Mouse (Mus musculus) gastrocnemius, postnatal 25 days (tissue): ENCODE results near the gene Mtfr2. TPM values are rescaled to one million over a fixed set of nuclear protein-coding genes. Genes with fewer than 3 reads are reported as not detected.

Experiments
- DNase-seq: peaks from one replicate; pipeline ENCODE4 v3.0.0; 2022
- long read RNA-seq, 2 experiments: library from polyadenylated mRNA; stranded (forward); transcript quantifications; one replicate each; pipeline ENCODE4 v2.0.0; 2021
- total RNA-seq, 2 experiments: library from RNA; stranded (reverse); gene quantifications; 1 replicate in 1 of 2; 2 replicates in 1 of 2; pipeline ENCODE4 v1.2.3; 2021

The Mtfr2 gene
- total RNA-seq = not detected
- long read RNA-seq, experiment 1 = 0 reads
- long read RNA-seq, experiment 2 = 0 reads

DNA sequence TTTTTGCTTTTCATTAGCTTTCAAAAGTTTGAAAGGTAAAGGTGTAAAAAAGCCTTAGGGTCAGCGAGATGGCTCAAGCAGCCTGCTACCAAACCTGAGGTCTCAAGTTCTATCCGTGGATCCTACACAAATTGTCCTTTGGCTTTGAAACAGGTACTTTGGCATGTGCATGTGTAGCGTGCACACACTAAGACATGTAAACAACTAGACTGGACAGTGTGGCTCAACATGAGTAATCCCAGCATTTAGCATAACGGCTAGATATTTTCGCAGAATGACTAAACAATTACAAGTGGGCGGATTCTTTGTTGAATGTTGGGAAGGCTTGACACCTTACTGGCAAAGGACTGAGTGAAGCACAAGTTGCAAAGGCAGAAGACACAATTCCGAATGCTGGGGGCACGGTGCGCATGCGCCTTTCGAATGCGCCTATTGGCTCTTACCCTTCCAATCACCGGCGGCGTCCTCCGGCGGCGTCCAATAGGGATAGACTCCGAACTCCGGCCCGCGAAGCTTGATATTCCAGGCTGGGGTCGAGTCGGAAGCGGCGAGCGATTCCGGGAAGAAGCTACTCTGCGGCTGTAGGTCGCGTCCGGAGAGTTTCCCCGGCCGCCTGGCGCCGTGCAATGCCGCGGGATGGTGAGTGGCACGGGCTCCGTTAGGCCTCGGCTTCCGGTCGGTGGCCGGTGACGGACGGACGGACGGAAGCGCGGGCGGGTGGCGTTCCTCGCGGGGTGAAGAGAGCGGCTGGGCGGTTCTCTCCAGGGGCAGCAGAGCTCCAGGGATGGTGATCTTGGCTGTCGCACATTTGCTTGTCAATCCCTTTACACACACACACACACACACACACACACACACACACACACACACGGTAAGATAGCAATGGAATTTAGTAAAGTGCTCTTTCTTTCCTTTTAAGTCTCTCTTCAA lies at the start of gene Mtfr2:
TSS of gene Mtfr2 (plus strand) at position 486 of the 930 bp plus-strand sequence.
- DNase-seq = peak; percentile 88

DNA sequence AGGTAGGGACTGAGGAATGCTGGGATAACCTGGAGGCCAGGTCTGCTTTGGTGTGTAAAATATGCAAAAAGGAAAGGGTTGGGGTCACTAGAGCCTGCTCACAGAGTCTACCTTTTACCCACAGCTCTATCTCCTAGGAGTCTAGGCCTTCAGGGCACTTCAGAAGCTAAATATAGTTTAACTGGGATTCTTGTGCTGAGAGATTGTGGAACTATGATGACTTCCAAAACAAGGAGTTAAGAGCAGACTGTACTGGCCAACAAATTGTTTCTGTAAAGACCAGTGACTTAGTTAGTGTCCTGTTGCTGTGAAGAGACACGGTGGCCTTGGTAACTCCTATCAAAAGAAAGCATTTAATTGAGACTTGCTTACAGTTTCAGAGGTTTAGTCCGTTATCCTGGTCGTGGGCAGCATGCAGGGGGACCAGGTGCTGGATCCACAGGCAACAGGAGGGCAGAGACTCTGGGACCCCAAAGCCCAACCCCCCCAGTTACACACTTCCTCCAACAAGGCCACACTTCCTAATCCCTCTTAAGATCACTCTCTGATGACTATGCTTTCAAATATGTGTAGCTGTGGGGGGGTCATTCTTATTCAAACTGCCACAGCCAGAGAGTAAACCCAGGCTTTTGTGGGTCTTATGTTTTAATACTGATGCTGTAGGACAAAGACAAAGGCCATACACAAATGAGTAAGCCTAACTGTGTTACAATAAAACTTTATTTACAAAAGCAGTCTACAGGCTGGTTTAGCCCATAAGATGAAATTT lies 49.2 kb upstream of the Mtfr2 start:
- no peak for DNase-seq

DNA sequence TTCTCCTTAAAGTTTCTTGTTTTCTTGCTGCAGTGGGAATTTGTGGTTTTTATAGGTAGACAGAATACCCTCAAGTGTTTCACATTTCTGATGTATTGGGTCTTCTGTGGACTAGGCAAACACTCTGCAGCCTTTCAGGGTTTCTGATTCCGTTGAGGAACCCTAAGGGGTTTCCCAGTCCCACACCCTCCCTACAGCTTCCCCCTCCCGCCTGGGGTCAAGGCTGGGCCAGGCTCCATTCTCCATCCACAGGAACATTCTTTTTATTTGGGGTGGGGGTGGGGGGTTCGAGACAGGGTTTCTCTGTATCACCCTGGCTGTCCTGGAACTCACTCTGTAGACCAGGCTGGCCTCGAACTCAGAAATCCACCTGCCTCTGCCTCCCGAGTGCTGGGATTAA lies 48.5 kb upstream of the Mtfr2 start:
- DNase-seq = no peak

DNA sequence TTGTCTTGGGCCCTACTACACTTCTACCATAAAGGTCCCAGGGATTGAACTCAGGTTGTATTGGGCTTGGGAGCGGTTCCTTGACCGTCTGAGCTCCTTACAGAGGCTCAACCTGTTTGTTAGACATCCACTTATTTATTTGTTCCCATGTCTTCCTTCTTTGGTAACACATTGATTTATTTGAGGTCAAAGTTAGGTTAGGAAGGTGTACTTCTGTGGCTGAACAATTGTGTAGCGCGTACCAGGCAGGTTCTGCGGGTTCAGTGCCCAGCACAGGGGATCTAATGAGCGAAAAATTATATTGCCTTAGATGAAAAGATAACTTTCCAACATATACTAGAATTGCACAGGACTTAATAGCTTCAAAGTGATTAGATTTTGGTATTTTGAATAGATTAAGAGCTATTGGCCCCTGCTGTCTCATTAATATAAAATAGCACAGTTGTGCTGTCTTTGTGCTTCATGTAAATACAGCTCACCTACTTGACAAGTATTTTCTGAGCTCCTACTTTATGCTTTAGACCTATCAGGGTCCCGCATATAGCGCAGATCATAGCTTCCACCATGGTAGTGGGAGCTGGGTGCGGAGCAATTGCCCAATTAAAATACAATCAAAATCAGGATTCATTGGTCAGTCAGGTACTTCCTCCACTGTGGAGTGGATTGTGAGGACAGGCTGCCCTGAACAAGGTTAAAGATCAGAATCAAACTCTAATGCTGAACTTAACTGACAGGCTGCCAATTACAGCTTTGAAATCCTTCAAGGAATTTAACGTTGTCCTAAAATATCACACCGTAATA lies 36.4 kb upstream of the Mtfr2 start:
- DNase-seq = no peak

DNA sequence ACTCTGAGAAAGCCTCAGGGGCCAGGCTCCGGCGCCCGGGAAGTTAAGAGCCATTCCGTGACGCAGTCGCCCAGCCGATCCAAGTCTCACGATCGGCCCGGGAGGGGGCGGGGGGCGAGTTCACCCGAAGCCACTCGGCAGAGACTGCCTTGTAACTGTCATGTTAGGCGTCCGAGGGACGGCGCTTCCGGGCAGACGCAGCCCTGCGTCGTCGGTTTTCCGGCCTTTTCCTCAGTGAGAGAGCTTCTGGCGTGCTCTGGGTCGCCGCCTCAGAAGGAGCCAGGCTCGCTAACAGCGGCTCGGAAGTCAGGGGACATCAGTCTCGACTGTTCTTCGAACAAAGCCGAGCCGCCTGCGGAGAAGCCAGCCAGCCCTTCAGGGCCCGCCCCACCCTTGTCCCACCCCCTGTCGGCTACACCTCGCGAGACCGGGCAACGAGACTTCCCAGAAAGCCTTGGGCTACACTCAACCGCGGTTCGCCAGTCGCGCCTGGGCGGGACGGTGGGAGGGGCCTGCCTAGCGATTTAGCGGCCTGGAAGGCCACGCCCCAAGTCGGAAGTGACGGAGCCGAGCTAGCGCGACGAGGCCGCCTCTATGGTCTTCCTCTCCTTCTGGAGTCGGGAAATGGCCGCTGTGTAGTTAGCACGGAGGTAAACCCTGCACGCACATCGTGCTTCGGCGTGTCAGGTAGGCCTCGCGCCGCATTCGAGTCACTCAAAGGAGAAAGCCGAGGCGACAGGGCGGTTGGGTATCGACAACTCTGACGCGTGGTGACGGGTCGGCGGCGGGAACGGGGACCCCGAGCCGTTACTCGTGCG lies 35.4 kb upstream of the Mtfr2 start, which contains the start of gene Bclaf1:
TSS of gene Bclaf1 (plus strand) at position 552 of the 818 bp plus-strand sequence.
- DNase-seq = peak; percentile 100

DNA sequence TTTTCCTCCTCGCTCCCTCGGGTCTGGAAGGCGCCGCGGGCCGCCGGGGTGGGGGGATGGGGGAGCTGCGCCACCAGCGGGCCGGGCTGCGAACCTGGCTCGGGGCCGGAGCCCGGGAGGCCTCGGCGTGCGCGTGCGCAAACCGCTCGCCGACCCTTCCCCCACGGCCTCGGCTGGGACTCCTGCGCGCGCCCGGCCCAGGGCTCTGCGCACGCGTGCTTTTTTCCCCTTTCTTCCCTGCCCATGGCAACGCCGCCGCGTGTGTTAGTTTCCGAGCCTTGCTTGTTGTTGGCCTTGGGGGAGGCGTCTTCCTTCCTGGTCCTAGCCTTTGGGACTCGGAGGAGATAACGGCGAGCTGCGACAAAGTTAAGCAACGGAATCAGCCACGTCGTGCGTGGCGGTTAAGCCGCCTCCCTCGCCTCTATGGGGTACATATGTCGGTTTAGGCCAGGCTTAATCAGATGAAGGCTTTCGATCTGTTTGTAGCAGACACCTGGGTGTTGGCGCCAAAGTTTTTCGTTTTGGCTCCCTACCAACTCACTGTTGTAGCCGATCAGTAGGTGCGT lies 34.8 kb upstream of the Mtfr2 start:
- peak; percentile 87 for DNase-seq

DNA sequence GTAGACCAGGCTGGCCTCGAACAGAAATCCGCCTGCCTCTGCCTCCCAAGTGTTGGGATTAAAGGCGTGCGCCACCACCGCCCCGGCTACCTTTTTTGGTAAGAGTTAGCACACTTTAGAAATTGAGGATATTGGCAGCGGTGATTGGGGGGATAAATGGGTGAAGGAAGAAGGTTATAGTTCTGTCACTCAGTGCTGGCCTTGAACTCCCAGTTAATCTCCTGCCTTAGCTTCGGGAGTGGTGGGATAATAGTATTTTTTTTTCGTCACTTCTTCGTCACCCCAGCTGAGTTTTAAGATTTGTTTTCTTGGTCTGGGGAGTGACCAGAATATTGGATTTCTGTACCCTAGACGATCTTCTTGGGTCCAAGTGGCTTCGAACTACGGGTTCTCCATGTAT lies 34.1 kb upstream of the Mtfr2 start:
- no peak for DNase-seq

DNA sequence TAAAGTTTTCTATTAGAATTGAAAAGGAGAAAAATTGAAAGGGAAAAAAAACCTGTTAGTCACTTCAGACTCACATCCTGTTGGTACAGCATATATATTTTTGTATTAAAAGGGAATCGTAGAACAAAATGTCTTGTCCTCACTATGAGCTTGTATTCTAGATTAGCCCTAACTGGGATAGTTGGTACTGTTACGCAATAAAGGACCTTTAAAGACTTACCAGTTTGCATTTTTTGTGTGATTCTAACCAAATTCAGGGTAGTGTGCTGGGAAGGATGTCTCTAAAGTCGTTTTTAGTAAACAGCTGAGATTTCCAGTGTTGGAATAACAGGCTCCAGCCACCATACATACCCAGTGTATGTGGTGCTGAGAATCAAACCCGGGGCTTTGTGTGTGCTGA lies 33.6 kb upstream of the Mtfr2 start:
- no peak for DNase-seq

DNA sequence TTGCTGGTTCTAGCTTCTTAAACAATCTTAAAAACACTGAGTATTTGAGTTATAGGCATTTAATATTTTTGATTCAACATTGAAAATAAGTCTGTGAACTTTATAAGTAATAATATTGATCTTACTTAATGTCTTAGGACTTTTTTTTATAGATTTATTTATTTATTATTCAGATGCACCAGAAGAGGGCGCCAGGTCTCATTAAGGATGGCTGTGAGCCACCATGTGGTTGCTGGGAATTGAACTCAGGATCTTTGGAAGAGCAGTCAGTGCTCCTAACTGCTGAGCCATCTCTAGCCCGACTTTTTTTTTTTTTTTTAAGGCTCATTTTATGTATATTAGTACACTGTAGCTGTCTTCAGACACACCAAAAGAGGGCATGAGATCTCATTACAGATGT lies 32.8 kb upstream of the Mtfr2 start:
- DNase-seq = no peak

DNA sequence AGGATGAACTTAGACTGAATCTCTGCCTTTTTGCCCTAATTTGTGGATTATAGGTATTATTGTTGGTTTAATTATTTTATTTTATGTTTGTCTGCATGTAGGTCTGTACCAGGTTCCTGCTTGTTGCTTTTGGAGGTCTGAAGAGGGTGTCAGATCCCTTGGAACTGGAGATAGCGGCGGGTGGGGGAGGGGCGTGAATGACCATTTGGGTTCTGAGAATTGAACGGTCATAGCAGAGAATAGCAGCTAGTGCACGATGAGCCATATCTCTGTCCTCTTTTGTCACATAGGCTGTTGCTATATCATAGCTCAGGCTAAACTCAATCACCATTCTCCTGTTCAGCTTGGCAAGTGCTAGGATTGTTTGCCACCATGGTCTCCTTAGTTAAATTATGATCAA lies 30.1 kb upstream of the Mtfr2 start:
- DNase-seq = no peak

DNA sequence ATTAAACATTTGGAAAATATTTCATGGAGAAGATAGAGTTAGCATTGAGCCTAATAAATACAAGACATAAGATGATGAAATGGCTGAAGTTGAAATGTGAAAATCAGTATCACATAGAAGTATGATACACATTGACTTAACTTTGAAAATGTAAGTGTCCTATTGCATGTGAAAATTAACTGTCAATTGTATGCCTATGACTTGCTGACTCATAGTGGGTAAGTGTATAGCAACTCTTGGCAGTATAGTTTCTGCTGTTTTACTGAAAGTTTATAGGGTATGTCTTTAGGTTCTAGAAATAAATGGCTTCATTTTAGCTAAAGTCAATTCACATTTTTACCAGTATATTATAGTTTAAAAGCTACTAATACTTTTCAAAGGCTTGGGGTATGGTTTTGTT lies 21.3 kb upstream of the Mtfr2 start:
- DNase-seq = no peak

DNA sequence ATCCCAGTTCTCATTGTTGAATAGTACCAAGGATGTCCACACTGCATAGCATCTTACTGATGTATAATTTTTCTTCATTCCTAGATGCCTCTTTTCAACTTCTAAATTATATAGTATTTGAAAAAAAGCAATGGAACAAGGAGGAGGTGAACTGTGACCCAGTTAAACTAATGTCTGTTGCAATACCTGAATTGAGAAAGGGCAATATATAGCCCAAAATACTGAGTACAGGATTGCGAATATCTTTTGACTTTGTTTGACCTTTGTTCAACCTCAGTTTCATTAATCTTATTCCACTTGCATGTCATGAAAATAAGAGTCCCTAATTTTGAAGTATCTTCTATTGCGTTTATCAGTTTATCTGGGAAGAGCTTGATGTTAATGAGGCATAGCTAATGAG lies 16.3 kb upstream of the Mtfr2 start:
- DNase-seq = no peak

DNA sequence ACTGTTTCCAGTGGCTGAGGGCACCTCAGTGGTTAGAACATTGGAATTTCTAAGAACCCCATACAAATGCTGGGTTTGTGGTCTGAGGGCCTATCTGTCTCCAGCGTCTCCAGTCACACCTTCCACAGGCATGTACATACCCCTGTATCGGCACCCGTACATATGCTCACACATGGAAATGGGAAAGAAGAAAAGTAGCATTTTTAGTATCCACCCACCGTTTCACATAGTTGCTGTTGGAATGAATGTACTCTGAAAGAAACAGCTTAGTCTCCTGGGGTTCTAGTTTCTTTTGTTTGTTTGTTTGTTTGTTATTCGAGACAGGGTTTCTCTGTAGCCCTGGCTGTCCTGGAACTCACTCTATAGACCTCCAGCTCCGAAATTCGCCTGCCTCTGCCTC lies 9.7 kb upstream of the Mtfr2 start:
- no peak for DNase-seq

DNA sequence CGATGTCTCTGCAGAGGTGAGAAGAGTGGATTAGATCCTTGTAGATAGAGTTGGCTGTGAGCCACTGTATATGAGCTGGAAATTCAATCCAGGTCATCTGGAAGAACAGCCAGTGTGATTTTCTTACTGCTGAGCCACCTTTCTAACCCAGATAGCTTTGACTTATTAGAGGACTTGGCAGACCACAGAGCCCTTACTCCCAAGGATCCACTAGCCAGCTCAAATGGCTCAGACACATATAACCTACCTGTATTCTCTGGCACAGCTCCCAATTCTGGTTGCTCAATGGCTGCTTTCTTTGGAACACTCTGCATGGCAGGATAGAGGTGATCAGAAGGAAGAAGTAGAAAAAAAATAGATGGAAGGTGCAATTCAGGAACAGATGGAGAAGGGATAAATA lies 1.8 kb upstream of the Mtfr2 start:
- peak; percentile 10 for DNase-seq

DNA sequence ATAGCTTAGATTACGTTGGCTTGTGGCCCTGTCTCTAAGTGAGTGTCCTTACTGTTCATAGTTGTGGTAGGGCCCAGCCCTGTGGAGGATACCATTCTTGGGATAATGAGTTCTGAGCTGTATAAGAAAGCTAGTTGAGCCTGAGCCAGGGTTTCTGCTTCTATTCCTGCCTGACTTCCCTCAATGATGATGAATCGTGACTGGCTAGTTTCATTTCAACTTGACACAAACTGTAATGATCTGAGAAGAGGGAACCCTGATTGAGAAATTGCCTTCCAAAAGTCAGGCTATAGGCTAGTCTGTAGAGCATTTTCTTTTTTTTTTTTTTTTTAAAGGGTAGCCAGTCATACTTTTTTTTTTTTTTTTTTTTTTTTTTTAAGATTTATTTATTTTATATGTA lies 1.3 kb downstream of the Mtfr2 start:
- no peak for DNase-seq

DNA sequence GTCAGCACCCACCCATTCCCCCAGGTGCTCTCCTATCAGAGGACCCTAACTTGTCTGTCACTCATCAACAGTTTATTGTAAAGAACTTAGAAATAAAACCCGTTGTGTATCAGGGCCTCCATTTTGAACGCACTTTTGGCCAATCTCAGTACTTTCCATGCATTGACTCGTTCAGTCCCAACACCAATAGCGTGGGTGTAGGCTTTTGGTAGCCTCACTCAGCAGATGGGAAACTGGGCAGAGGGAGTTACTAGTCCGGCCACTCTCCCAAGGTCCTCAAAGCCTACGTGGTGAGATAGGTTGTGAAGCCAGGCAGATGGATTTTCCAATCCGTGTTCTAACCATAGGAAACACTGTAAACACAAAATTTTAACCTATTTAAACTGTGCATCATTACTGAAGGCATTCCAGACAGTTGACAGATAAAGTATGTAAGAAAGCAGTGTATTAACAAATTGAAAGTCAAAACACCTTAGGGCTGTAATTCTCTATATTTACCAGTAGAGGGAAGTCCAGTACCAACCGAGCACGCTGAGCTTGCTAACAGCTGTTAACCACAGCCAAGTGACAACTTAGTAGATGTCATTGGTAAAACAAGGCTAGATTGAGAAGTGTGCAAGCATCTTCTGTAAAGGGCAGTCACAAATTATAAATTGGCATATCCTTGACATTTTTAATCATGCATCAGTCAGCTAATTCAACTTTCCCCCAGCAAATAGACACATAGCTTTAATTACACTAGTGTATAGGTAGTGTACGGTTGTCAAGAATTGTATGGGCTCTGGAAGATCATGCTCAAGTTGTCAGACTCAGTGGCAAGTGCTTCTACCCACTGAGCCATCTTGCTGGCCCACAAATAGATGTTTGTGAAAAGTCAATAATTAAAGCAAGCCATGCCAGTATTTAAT lies 14.2 kb downstream of the Mtfr2 start:
- no peak for DNase-seq

DNA sequence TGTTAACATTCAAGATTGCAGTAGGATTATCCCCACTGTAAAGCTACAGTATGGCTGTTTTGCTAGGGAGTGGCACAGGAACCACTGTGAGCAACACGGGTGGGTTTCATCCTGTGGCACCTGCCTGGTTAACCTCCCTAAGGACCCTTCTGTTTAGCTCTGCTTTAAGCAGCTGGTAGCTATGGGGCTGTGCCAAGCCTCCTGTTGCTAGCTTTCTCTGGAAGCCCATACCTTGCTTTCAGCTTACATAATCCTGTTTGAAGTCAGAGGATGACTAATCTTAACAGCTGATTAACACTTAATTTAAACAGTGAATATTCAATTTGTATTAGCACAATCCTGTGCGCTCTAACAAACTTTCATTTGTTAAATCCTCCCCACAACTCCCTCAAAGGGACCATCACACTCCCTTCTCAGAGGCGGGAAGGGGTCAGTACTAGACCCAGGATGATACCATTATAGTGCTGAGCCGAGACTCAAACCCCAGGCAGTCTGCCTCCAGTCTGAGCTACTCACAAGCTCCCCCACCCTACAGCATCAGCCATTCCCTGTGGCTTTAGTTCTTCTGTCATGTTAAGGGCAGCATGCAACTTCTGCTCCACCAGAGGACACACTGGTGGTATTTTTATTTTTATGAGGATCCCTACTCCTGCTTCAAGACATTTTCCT lies 15.0 kb downstream of the Mtfr2 start:
- DNase-seq = no peak

DNA sequence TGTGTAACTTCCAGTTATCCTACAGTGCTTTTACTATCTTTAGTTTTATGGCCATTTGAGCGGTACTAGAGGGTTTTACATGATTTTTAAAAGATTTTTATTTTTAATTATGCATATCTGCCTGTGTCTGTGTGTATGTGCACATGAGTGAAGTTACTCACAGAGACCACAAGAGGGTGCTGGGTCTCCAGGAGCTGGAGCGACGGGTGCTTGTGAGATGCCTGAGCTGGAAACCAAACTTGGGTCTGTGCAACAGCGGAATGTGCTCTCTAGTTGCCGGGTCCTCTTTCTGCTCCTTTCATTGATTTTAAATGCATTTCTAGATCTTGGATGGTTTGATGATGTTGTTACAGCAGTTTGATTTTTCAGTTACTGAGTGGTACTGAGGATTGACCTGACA lies 24.5 kb downstream of the Mtfr2 start:
- no peak for DNase-seq

DNA sequence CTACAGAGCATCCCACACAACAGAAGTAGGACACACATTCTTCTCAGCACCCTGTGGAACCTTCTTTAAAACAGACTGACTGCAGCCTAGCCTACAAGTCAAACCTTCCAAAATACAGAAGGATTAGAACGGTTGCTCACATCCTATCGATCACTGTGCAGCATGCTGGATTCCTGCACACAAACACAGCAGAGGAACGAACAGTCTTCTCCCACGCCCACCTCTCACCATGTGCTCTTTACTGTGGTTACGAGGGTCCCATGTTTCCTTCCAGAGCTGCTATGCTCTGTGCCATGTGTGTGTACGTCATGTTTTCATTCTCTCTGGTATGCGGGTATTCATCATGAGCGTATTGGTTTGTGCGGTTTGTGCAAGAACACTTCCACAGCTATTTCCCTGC lies 30.1 kb downstream of the Mtfr2 start:
- no peak for DNase-seq
